Mouse (Mus musculus) heart, adult 2 months (tissue): Measurements from ENCODE around the gene Ptprm. TPM values are rescaled to one million over a fixed set of nuclear protein-coding genes. Genes with fewer than 3 reads are reported as not detected.
A peak's percentile ranks its signal among the peaks of the same experiment; 100 is the strongest.

Experiments used
- DNase-seq, 2 experiments: peaks; one replicate each; pipeline ENCODE4 v3.0.0; 2021
- H3K27ac ChIP-seq: fragments of 200-600 bp; 2 replicates; pipeline ENCODE4 v1.8.1; 2022
- H3K27me3 ChIP-seq: fragments of 200-500 bp; 2 replicates; pipeline ENCODE4 v1.6.1; 2012; ENCODE audit warnings: mild to moderate bottlenecking, low read length, inconsistent platforms, mixed read lengths; ENCODE audit not compliant: control insufficient read depth, insufficient read depth
- H3K36me3 ChIP-seq: fragments of 200-500 bp; 2 replicates; pipeline ENCODE4 v1.6.1; 2012; ENCODE audit warnings: low read length, inconsistent platforms; ENCODE audit not compliant: control insufficient read depth, insufficient read depth
- H3K4me1 ChIP-seq: fragments of 200-500 bp; 2 replicates; pipeline ENCODE4 v1.6.1; 2011; ENCODE audit warnings: low read length; ENCODE audit not compliant: control insufficient read depth, insufficient read depth
- H3K4me3 ChIP-seq: fragments of 200-600 bp; 2 replicates; pipeline ENCODE4 v1.8.1; 2022
- H3K79me2 ChIP-seq: fragments of 200-500 bp; replicated peaks from 2 replicates; pipeline ENCODE4 v1.6.1; 2012; ENCODE audit warnings: mild to moderate bottlenecking, inconsistent platforms, low read length, moderate library complexity, mixed read lengths; ENCODE audit not compliant: control insufficient read depth, insufficient read depth
- H3K9ac ChIP-seq: fragments of 200-500 bp; 2 replicates; pipeline ENCODE4 v1.6.1; 2012; ENCODE audit warnings: low read depth, mild to moderate bottlenecking, control low read depth, inconsistent platforms, low read length, mixed read lengths
- CTCF ChIP-seq: fragments of 200-600 bp; IDR thresholded peaks from 2 replicates; pipeline ENCODE4 v1.8.1; 2022; ENCODE audit warnings: antibody characterized with exemption, mild to moderate bottlenecking, moderate library complexity
- EP300 ChIP-seq: fragments of 200-500 bp; IDR thresholded peaks from 2 replicates; pipeline ENCODE4 v1.6.1; 2011; ENCODE audit warnings: low read depth, low read length, control low read depth; ENCODE audit not compliant: insufficient read depth
- POLR2A ChIP-seq: fragments of 200-500 bp; IDR thresholded peaks from 2 replicates; pipeline ENCODE4 v1.6.1; 2011; ENCODE audit warnings: mild to moderate bottlenecking, low read depth, low read length, control low read depth; ENCODE audit not compliant: insufficient read depth
- WGBS: fragments of 180-500 bp; shearing (Covaris S2); methylation state at CpG from one replicate; pipeline ENCODE4 v1.1.7; 2018; 5-methylcytosine and 5-hydroxymethylcytosine counted together
- intact Hi-C: fragments of 180-260 bp; cut with DNase I; formaldehyde crosslinking; loops from one replicate; pipeline ENCODE4 v1.15.1; 2025
- long read RNA-seq: library from polyadenylated mRNA; stranded (forward); transcript quantifications from one replicate; pipeline ENCODE4 v2.0.0, GENCODE M21; 2021
- polyA plus RNA-seq: library from polyadenylated mRNA; depleted of rRNA; stranded (reverse); fragments of >200 nt; gene quantifications from 2 replicates; pipeline ENCODE4 v1.2.3, GENCODE M21; 2012; rRNA removed
- total RNA-seq, 2 experiments: library from RNA; stranded (reverse); gene quantifications; 2 replicates each; pipeline ENCODE4 v1.2.3; 2021

The Ptprm gene
- total RNA-seq: 10 to 100 TPM; 78.9 to 88.5 TPM
- polyA plus RNA-seq: 34.6 and 46.9 TPM in 2 replicates
- long read RNA-seq, full-length matches to known transcripts: 11 of 41 reads
- long read RNA-seq, partial matches to known transcripts: 13 of 41 reads
- long read RNA-seq, other reads (novel, unspliced or antisense): 17 of 41 reads

DNA sequence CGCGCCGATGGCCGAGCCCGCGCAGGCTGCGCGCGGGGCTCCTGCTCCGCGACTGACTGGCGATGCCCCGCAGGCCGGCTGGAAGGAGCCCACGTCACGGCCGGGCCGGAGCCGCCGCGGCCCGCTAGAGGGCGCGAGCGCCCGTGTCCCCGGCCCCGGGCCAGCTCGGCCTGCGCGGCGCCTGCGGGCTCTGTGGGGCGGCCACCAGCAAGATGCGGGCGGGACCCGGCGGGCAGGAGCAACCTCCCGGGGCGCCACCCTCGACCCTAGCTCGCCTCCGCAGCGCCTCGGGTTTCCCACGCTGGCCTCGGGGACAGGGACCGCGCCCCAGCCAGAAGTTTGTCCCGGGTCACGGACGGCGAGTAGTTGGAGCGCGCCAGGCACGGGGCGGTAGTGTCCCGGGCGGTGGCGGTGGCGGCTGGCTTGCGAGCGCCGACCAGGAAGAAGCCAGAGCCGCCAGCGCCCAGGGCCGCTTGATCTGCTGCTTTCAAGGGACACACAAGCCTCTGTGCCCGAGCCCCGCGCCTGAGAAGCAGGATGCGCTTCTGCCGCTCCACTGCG is at the start of gene Ptprm:
Gene Ptprm, minus strand, starts transcription at position 7 of the 561 bp plus-strand sequence.
- WGBS: under 1% methylated on average over 73 of the region's 73 CpGs

GRCm38 (mm10) chr17:67396205-67396604 is 41.9 kb upstream of the Ptprm start:
- H3K27ac ChIP-seq: no peak overlapping the region
- TF ChIP-seq POLR2A (no peak), CTCF (no peak), EP300 (no peak)
- 79% methylated on average over 2 of the region's 2 CpGs for WGBS
- no peaks in the 10 kb centered on the region for H3K4me1 ChIP-seq
- no peak for DNase-seq
- intact Hi-C loops: no loop called here
- H3K9ac ChIP-seq: no peak overlapping the region
- no peaks in the 10 kb centered on the region for H3K27me3 ChIP-seq
- H3K36me3 ChIP-seq: no peaks in the 10 kb centered on the region
- H3K4me3 ChIP-seq: no peak overlapping the region
- H3K79me2 ChIP-seq: no peaks in the 10 kb centered on the region

More for the DNA sequence above, at the start of gene Ptprm:
- Histone ChIP-seq H3K9ac (peak within 1 kb of the TSS; percentile 98), H3K4me1 (peaks cover 6% of the 10 kb centered on the region), H3K27ac (peak within 1 kb of the TSS; percentile 99), H3K79me2 (peaks cover 5% of the 10 kb centered on the region; the same call in 1 of the 2 replicates), H3K27me3 (no peaks in the 10 kb centered on the region), H3K36me3 (peaks cover 5% of the 10 kb centered on the region), H3K4me3 (peak within 1 kb of the TSS; percentile 82)
- intact Hi-C loops: loop anchor here (1.0 to 10.0 kb wide), 14 partner anchors 40 to 670 kb away; no protein-coding TSS in a partner anchor
- peak; percentile 92 to 94 for DNase-seq
- TF ChIP-seq CTCF (peak; percentile 71), POLR2A (peak; percentile 65; the same call in 1 of the 2 replicates), EP300 (no peak)

DNA sequence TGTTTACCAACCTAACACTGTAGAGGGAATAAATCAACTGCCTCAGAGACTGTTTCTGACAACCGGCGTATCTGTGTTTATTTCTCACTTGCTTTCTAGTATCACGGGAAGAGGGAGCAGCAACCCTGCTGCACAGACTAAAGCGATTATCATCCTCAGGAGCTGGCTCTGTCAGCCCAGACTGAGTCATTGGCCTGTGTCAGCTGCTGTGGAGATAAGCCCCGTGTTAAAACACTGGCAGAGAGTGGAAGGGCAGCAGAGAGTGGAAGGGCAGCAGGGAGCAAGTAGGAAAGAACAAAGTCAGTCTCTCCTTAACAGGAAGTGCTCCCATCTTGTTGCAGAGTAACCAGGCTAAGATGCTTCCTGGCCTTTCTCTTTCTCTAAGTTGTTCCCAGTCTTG is 36.6 kb upstream of the Ptprm start:
- Histone ChIP-seq H3K9ac (no peak overlapping the region), H3K36me3 (no peaks in the 10 kb centered on the region), H3K4me1 (no peaks in the 10 kb centered on the region), H3K27ac (no peak overlapping the region), H3K4me3 (no peak overlapping the region), H3K27me3 (no peaks in the 10 kb centered on the region), H3K79me2 (no peaks in the 10 kb centered on the region)
- intact Hi-C loops: no loop called here
- peak in 1 of 2 experiments; percentile 20 for DNase-seq
- TF ChIP-seq EP300: peak; percentile 51; the same call in 1 of the 2 replicates
- no peak for TF ChIP-seq CTCF
- TF ChIP-seq POLR2A: no peak
- WGBS: 16% methylated on average over 5 of the region's 5 CpGs

- H3K27ac ChIP-seq: no peak overlapping the region
- no peaks in the 10 kb centered on the region for H3K36me3 ChIP-seq
- DNase-seq: no peak
- H3K79me2 ChIP-seq: no peaks in the 10 kb centered on the region
- WGBS: 81% methylated on average over 7 of the region's 7 CpGs
- no peak overlapping the region for H3K9ac ChIP-seq
- no peak overlapping the region for H3K4me3 ChIP-seq
- TF ChIP-seq CTCF (no peak), POLR2A (no peak), EP300 (no peak)
- no peaks in the 10 kb centered on the region for H3K27me3 ChIP-seq
- no peaks in the 10 kb centered on the region for H3K4me1 ChIP-seq
- intact Hi-C loops: no loop called here
These were observed 33.9 kb upstream of the Ptprm start for GRCm38 (mm10) chr17:67388171-67388570.

GRCm38 (mm10) chr17:67385286-67385685 is 31.0 kb upstream of the Ptprm start:
- WGBS: 77% methylated on average over 6 of the region's 6 CpGs
- DNase-seq: no peak
- Histone ChIP-seq H3K27ac (no peak overlapping the region), H3K9ac (no peak overlapping the region), H3K79me2 (no peaks in the 10 kb centered on the region), H3K36me3 (no peaks in the 10 kb centered on the region), H3K4me3 (no peak overlapping the region), H3K4me1 (peaks cover 2% of the 10 kb centered on the region), H3K27me3 (no peaks in the 10 kb centered on the region)
- no peak for TF ChIP-seq POLR2A
- TF ChIP-seq CTCF: no peak
- TF ChIP-seq EP300: no peak
- intact Hi-C loops: no loop called here

DNA sequence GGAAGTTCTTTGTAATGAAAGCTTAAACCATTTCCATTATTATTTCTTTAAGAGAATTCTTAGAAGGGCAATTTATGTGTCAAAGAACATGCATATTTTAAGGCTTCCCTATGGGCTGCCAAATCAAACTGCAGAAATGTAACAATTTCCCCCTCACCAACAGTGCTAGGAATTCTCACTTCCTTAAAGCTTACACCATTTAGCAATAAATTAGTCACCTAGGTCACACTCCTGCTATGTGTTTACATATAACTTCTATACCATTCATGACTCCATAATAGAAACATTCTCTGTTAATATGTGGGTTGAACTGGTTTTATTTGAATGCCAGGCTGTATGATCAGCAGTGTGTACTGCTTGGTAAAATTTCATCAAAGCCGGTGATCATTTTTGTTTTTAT is 29.4 kb upstream of the Ptprm start:
- Histone ChIP-seq H3K9ac (no peak overlapping the region), H3K79me2 (no peaks in the 10 kb centered on the region), H3K27me3 (no peaks in the 10 kb centered on the region), H3K4me3 (no peak overlapping the region), H3K36me3 (no peaks in the 10 kb centered on the region), H3K4me1 (peaks cover 2% of the 10 kb centered on the region), H3K27ac (no peak overlapping the region)
- intact Hi-C loops: no loop called here
- no peak for DNase-seq
- 96% methylated on average over 1 of the region's 1 CpGs for WGBS
- TF ChIP-seq EP300: no peak
- no peak for TF ChIP-seq CTCF
